Mouse (Mus musculus) adrenal gland, postnatal 25 days (tissue): ENCODE measurements around the gene Ninj2. TPM values are rescaled to one million over a fixed set of nuclear protein-coding genes. Genes with fewer than 3 reads are reported as not detected.

ENCODE experiments used
- DNase-seq: peaks from one replicate; pipeline ENCODE4 v3.0.0; 2021; ENCODE audit warnings: mixed read lengths
- total RNA-seq: library from RNA; stranded (reverse); gene quantifications from 2 replicates; pipeline ENCODE4 v1.2.3, GENCODE M21; 2021

The Ninj2 gene
- total RNA-seq, 1 experiment from 2014 or later = not detected

DNA sequence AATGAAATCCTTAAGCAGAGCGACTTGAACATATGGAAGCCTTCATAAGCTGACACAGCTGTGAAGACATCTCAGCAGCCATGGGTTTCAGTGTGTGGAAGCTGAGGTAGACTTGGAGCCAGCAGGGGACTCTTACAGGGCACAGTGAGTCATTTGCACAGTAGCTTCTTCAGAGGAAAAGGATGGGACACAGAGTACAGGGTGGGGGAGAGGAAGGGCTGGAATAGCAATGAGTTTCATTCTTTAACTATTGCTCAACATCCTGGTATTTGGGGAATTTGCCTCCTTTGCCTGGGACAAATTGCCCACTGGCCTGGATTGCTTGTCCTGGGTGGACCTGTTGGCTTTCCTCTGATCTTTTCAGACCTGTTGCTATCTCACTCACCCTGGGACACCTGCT is 52.3 kb downstream of the Ninj2 start:
- no peak for DNase-seq

DNA sequence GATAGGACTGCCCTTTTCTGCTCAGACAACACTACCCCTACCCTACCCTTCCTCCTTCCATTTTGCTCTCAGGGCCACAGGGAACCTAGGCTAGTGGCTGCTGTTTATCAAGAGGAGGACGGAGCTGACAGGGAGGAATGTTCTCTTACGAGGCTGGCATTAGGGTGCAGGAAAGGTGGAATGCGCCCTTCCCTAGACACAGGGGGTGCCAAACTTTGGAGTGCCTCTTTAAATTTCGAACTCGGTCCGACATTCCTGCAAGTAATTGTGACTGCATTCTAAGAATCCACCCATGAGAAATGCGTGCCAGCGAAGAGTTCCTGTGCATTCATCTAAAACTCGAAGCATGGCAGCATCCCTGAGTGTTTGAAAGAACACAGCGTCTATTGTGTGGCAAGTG is 53.5 kb downstream of the Ninj2 start:
- no peak for DNase-seq

DNA sequence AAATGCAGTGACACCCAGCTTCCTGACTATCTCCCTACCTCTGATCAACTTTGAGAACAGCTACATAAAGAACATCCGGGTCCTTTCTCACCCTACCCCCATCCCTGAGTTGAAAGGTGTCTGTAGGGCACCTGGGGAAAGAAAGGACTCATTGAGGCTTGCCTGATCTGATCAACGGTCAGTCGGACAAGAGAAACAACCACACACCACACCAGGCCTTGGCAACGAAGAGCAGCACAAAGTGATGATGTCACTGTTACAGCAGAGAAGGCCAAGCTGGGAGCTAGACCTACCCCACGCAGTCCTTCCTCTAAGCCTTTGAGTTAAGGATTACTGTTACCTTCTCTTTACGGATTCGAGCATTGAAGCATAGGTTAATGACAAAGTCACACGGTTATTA is 54.3 kb downstream of the Ninj2 start:
- no peak for DNase-seq

DNA sequence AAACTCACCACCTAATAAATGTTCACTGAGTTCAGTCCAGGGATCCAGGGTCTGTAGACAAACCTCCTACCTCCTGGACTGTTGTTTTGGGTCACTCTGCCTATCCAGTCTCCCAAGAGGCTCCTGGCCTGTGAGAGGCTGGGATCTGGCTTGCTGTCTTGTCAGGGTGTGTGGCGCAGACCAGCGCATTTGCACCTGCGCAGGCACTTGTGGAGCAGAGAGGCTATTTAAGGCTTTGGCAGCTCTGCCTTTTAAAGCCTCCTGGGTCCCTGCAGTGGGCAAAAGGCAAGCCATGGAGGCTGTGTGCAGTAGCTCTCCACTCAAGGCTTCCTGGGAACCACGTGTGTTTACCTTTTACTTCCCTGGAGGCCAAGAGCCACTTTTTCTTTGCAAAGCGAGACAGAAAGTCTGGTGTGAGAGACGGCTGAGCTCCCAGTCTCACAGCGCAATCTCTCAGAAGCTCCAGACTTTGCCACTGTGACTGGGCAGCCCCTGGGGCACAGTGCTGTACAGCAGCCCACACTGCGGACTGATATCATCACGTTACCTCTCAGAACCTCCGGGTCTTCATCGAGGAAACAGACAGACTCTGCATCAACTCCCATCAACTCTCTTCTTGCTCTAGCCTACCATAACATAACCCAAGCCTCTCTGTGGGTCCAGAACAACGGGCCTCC is 55.7 kb downstream of the Ninj2 start:
- no peak for DNase-seq

DNA sequence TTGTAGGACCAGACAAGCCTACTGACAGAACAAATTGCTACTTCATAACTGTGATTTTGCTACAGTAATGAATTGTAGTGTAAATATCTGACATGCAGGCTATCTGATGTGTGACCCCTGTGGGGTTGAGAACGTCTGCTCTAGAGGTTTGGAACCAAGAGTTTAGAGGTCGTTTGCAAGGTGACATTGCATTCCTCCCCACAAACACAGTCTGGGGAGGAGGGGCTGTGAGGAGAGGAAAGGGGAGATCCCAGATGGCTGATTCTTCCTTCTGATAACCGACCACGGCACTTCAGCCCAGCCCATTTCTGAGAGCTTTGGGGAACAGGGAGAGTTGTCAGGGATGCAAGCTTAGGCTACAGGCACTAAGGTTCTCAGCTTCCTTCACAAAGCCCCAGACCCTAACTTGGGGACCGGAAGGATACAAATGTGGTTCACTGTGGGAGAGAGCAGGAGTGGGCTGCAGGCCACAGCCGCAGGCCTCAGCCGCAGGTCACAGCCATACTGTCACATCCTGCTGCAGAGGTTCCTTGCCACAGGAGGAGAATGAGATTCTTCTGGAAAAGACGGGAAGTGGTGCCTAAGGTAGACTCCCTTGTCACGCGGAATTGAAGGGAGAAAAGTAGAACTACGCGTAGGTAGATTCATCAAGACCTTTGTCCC is 56.4 kb downstream of the Ninj2 start:
- DNase-seq = no peak

DNA sequence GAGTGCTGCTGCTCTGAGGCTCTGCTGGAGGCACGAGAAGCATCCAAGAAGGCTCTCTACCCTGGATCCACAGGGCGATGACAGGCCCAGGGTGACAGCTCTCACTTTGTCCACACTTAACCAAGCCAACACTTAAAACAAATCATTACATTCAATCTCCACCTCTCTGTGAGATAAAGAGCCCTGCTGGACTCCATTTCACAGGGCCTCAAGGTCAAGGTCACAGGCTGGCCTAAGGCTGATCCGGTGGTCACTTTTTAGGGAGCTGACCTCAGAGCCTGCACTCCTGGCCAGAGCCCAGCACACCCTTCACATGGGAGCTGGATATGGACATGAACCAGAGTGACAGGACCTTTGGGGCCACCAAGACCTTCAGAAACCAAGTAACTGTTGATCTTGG is 57.1 kb downstream of the Ninj2 start:
- DNase-seq = no peak

DNA sequence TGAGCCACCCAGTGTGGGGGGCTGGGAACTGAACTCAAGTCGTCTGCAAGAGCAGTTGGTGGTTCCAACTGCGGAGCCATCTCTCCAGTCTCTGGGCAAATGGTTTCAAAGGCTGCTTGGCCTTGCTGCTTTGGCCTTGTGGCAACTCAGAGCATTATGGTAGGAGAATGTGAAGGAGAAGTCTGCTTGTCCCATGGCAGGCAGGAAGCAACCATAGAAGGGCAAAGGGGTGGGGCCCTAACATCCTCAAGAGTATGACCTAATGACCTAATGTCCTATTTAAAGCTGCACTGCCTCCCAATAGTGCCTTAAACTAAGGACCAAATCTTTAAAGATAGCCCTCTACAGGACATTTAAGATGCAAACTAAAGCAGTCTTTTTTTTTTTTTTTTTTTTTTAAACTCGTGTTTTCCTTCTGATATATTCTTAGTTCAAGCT is 58.5 kb downstream of the Ninj2 start:
- no peak for DNase-seq

DNA sequence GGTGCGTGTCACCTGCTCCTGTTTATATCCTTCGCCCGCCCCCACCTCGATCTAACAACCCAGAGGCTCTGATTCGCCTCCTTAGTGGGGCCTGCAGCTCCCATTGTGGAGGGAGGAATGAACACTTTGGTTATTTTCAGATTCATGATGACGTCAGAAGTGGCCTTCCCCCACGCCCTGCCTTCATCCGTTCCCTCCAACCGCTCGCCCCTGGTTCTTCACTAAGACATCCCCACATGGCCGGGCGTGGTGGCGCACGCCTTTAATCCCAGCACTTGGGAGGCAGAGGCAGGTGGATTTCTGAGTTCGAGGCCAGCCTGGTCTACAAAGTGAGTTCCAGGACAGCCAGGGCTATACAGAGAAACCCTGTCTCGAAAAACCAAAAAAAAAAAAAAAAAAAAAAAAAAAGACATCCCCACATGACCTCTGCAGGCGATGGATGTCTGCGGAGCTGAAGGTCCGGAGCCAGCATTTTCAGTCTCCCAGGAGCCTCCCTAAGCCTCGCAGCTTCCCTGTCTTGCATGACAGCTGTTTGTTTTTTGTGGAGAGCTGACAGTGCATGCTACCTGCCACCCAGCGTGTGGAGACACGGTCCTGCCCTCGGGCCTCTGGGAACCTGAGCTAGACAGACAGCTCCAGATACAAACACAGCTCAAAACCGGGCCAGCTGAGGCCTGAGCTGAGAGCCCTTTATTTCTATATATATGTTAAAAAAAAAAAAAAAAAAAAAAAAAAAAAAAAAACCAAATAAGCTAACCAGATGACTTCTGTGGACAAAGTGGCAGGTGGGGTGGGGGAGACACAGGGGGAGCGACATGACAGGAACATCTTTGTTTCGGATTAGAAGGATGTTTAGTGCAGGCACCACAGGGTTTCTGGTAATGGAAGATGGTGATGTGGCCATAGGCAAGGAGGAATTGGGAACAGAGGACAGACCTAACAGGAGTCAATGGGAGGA is 59.9 kb downstream of the Ninj2 start:
- no peak for DNase-seq

DNA sequence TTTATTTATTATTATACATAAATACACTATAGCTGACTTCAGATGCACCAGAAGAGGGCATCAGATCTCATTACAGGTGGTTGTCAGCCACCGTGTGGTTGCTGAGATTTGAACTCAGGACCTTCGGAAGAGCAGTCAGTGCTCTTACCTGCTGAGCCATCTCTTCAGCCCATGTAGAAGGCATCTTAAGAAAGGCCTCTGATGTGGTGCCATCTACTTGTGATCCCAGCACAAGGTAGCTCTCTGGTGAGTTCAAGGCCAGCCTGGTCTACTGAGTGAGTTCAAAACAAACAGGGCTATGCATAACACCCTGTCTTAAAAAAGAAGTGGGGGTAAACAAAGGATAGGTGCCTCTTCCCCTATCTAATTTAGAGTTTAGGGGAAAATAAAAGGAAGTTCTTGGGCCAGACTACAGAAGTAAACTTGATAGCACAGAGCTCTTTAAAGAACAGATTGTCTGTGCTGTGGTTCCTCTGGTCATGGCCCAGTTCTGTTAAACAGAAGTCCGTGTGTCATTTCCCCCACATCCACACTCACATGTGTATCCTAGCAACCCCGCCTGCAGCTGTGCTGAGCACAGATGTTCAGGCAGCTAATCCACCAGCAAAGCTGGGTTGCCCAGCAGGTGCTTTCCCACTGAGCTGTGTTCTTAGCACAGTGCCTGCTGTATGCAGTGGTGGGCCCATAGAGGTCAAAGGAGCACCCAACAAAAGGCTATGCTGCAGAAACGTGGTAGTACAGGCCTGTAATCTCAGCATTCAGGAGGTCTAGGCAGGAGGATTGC is 61.6 kb downstream of the Ninj2 start:
- no peak for DNase-seq

DNA sequence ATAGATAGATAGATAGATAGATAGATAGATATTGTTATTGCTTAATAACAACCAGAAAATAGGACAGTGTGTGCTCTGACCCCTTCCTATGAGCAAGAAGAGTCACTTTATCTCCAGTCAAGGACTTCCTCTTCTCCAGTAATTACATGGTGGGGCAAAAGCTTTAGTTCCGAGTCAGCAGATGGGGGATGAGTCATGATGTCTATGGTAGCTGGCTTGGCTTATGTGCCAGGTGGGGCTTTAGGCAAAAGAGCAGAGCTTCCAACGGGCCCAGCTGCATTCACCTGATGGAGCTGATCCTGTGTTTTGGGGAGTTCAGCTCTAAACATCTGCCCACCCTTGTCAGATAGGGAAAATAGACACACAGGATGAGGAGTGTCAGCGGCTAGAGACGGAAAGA is 62.4 kb downstream of the Ninj2 start:
- no peak for DNase-seq

DNA sequence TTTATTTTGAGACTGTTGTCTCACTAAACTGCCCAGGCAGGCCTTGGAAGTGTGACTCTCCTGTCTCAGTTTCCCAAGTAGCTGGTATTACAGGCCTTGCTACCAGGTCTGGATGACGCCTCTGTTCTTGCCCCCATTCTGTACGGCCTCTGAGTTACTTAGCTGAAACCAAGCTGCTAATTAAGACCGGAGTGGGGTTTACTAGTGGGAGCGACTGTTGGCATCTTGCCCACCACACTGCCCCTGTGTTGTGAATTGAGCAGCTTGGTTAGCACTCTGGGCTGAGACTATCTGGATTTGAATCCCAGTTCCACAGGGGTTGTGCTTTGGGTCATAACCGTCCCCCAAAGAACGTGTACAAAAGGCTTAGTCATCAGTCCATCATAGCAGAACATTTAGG is 64.3 kb downstream of the Ninj2 start:
- DNase-seq = no peak

DNA sequence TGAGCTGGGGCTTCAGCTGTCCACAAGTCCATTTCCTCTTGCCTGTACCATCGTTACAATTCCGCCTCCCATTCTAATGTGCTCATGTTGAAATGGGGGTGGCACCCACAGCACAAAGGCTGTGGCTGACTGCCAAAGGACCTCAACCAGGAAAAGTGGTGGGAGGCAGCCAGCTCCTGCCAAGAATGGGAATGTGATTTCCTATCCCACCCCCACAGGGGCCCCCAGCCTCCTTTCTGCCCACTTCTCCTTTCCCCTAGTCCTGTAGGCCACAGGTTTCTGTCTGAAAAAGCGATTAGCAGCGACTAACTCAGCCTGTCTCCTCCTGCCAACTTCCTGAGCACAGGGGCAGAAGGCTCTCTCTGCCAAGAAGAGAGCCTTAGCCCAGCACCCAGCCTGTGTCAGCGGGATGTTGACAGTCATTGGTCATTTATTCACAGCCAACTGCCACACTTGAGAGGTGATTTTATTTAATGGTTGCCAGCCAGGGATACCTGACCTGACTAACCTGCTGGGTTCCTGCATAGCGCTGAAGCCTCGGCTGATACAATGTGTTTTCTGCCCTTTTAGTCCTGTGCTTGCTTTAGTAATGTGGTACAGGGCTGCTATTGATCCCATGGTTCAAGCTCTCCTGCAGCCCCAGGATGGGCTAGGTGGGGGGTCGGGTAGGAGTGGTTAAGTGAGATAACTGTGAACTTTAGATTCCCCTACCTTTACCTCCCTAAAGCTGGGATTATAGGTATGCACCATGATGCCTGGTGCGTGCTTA is 66.2 kb downstream of the Ninj2 start:
- no peak for DNase-seq

DNA sequence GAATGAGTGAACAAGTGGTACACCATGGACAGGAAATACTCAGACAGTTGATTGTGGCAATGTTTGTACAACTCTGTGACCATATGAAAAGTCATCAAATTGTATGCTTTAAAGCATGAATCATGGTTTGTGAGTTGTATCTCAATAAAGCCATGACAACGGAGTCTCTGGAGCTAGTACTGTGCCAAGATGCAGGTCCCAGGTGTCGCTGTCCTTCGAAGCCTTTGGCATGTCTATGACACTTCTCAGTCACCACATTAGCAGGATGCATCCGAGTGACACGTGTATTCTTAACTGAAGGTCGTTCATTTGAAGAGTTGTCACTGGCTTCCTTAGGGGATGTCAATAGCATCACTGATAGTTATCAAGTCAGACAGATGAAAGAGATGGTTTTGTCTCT is 69.8 kb downstream of the Ninj2 start:
- no peak for DNase-seq

DNA sequence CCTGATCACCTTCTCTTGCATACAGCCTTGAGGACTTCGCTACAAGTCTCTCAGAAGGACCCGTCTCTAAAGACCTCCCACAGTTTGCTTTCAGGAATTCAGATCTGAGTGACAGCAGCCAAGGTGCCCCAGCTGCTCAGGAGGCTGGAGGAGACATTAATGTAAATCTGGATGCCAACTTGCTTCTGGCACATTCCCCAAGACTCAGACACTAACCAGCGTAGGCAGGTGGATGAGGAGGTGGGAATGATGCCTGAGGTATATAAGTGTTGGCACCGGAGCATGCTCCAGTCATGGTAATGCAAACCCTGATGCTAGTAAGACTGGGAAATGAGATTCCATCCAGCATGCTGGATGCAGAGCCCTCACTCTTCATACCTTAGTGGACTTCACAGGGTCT is 71.6 kb downstream of the Ninj2 start:
- no peak for DNase-seq

DNA sequence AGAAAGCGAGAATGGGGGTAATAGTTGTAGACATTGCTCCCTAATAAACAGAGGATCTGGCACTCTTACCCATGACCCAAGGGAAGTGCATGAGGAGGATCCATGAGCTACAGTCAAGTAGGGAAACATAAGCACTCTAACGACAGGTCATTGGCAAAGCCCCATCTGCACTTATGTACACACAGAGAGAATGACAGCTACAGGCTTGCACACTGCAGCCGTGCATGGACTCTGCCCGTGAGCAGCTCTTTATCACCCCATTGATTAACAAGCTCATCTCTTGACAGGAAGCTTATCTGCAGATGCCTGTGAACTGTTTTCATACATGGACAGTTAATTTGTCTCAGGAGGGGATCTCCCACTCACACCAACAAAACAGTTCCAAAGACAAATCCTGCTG is 74.4 kb downstream of the Ninj2 start:
- DNase-seq = no peak

DNA sequence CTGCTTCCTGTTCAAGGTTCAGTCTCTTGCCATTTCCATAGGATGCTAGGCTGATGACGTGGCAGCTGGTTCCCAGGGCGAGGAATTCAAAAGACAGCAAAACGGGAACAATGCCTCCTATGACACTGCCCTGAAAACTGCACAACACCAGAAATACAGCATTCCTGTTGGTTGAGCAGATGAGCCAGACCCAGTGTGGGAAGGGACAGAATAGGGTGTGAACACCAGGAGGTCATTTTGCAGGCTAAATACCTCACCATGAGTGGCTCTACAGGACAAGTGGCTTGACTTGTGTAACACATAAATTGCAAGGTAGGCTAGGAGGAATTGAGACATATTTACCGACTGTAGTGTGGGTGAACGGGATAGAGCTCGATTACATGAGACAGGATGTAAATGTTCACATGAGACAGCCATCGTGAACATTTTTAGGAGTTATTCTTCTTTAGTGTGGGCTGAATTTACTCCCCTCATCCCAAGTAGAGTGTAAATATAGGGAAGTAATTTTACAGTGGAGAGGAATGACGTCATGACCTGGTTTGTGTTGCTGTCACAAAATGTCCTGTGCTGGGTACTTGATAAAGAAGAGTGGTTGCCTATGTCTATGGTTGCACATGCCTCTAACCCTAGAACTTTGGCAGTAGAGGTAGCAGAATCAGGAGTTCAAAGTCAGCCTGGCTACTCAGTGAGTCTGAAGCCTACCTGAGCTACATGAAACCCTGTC is 79.3 kb downstream of the Ninj2 start:
- DNase-seq = no peak

DNA sequence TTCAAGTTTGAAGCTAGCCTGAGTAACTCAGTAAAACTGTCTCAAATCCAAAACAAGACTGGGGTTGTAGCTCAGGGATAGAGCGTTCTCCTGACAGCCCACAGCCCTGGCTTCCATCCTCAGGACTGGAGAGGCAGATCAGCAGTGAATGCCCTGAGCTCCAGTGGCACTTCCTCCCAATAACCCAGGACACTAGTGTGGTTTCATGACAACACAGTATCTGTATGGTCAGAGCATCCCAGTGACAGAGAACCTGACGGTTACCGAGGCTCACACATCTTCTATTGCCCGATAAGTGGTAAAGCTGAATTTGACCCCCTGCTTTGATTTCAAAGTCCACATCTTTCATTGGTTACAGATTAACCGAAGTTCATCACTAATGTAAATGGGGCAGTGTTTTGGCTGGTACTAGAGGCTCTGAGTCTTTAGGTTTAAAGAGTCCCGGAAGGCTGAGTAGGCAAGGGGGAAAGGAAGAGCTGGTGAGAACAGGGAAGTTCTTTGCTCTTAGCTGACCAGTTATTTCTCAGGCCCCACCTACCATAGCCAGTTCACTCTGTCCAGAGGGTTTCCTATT is 81.0 kb downstream of the Ninj2 start:
- no peak for DNase-seq

DNA sequence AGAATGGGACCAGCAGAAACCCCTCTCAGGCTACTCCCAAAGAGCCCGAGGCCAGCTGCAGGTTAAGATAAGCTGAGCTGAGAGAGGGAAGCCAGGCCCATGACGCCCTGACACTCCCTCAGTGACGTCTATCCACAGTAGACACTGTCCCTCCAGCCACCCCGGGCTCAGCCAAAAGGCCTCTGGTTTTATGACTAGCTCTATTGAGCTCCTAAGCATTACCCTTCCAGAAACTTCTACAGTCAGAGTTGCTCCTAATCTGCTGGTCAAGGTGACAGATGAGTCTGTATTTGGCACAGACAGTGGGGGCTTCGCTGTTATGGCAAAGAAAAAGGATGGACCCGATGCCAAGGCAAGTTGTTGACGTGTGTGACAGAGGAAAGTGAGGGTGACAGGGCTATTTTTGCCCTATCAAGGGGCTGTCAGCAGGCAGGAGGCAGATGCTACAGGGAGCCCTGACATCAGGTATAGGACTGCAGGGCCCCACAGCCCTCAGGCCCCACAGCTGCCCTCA is 81.5 kb downstream of the Ninj2 start:
- DNase-seq = no peak

DNA sequence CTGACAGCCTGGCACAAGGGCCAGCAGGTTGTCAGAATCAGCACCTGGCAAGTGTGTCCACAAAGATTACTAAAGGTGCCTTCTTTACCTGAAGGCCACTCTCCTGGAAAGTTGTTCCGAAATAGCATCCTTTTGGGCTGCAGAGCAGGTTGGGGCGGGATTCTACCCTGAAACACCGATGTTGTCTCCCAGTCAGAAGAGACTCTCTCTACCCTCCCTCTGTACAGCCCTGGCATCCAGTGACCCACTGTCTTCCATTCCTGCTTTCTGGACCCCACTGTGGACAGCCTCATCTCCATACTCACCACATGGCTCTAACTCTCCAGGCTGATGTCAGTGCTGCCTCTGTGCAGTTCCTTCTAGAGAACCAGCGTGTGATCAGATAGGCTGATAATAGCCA is 82.5 kb downstream of the Ninj2 start:
- DNase-seq = no peak

DNA sequence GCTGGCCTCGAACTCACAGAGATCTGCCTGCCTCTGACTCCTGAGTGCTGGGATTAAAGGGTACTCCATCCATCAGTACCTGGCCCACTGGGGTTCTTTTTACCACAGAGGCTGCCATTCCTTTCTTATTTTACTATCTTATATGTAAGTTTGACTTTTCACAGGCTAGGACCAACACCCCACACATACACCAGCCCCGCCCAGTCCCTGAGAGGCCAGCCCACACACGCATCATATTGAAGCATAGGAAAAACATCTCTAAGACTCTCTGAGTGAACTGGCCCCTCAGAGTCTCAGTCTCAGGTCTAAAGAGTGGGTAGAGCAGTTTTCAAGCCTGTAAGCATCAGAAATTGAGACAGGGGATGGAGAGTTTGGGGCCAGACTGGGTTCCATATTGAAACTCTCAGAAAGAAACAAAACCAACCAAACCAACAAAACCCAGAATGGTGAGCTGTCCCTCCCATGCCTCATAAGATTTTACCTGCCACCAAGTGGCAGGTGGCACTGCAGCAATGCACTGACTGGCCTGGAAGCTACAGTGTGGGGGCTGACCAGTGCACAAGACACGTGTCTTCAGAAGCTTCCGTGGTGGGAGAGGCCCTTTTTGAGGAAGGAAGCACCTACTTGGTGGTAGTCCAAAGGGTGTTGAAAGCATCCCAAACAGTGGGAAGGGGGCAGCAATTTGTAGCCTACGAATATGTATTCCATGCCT is 86.0 kb downstream of the Ninj2 start:
- DNase-seq = no peak
